Mouse (Mus musculus) embryo, embryonic 10.5 days (tissue): ENCODE measurements at regions not wholly inside any gene's neighbourhood (a gene's known extent, or its start where the extent isn't known, plus 50 kb on each side); places are given as distances from the start of the nearest gene placed in this dataset.
A peak's percentile ranks its signal among the peaks of the same experiment; 100 is the strongest.

ENCODE experiments used
- DNase-seq: peaks from one replicate; pipeline ENCODE4 v3.0.0-alpha.2; 2015; ENCODE audit warnings: low spot score

- DNase-seq = no peak
Measured at GRCm38 (mm10) chr11:92743191-92743590, 354.6 kb upstream of the Car10 start.

GRCm38 (mm10) chr11:92758383-92758964, 339.4 kb upstream of the Car10 start:
- no peak for DNase-seq

GRCm38 (mm10) chr11:92769936-92770335, 327.9 kb upstream of the Car10 start:
- no peak for DNase-seq

- DNase-seq = no peak
Measured at GRCm38 (mm10) chr11:92772916-92773569, 324.8 kb upstream of the Car10 start.

- peak; percentile 1 for DNase-seq
Measured at GRCm38 (mm10) chr11:92773570-92773929, 324.3 kb upstream of the Car10 start.

GRCm38 (mm10) chr11:92774780-92775179, 323.0 kb upstream of the Car10 start:
- DNase-seq = peak; percentile 66

GRCm38 (mm10) chr11:92799267-92799666, 298.6 kb upstream of the Car10 start:
- no peak for DNase-seq
